Mouse (Mus musculus) liver, embryonic 15.5 days (tissue): ENCODE measurements around the gene Gm9837. TPM values are rescaled to one million over a fixed set of nuclear protein-coding genes. Genes with fewer than 3 reads are reported as not detected.
A peak's percentile ranks its signal among the peaks of the same experiment; 100 is the strongest.

ENCODE experiments used
- ATAC-seq: fragments of 200-750 bp; cut with Nextera tagmentation; 2 replicates; pipeline ENCODE4 v1.8.0; 2017; ENCODE audit warnings: moderate number of reproducible peaks, mild to moderate bottlenecking, moderate library complexity; ENCODE audit not compliant: insufficient read depth
- H3K27ac ChIP-seq: fragments of 300-500 bp; sonication (generic); replicated peaks from 2 replicates; pipeline ENCODE4 v1.5.1; 2015; ENCODE audit warnings: mild to moderate bottlenecking, inconsistent platforms
- H3K27me3 ChIP-seq: fragments of 300-500 bp; sonication (generic); 2 replicates; pipeline ENCODE4 v1.6.1; 2015; ENCODE audit warnings: mild to moderate bottlenecking, inconsistent platforms
- H3K36me3 ChIP-seq: fragments of 300-500 bp; sonication (generic); replicated peaks from 2 replicates; pipeline ENCODE4 v1.6.1; 2015; ENCODE audit warnings: moderate library complexity, mild to moderate bottlenecking, inconsistent platforms
- H3K4me1 ChIP-seq: fragments of 300-500 bp; sonication (generic); replicated peaks from 2 replicates; pipeline ENCODE4 v1.6.1; 2015; ENCODE audit warnings: inconsistent platforms
- H3K4me2 ChIP-seq: fragments of 300-500 bp; sonication (generic); 2 replicates; pipeline ENCODE4 v1.6.1; 2015; ENCODE audit warnings: moderate library complexity, mild to moderate bottlenecking, inconsistent platforms
- H3K4me3 ChIP-seq: fragments of 300-500 bp; sonication (generic); replicated peaks from 2 replicates; pipeline ENCODE4 v1.5.1; 2015; ENCODE audit warnings: mild to moderate bottlenecking, inconsistent platforms
- H3K9ac ChIP-seq: fragments of 300-500 bp; sonication (generic); 2 replicates; pipeline ENCODE4 v1.6.1; 2015; ENCODE audit warnings: moderate library complexity, mild to moderate bottlenecking, inconsistent platforms
- H3K9me3 ChIP-seq: fragments of 300-500 bp; sonication (generic); replicated peaks from 2 replicates; pipeline ENCODE4 v1.6.1; 2016; ENCODE audit warnings: inconsistent platforms
- WGBS: fragments of 180-500 bp; shearing (Covaris S2); methylation state at CpG from one replicate; pipeline ENCODE4 v1.1.7; 2015; ENCODE audit warnings: mixed read lengths; ENCODE audit not compliant: insufficient replicate concordance; 5-methylcytosine and 5-hydroxymethylcytosine counted together
- polyA plus RNA-seq: library from polyadenylated mRNA; unstranded; fragments of >200 nt; fragmentation: Nextera tagmentation; extraction: Ambion mirVana; gene quantifications from 2 replicates; pipeline ENCODE4 v1.2.1, GENCODE M21; 2015

Gene Gm9837
- polyA plus RNA-seq, 1 experiment from 2014 or later, result not detected

GRCm38 (mm10) chr11:53466231-53466971, 3.9 kb downstream of the Gm9837 start:
- WGBS, result 15% methylated on average over 40 of the region's 40 CpGs
- Histone ChIP-seq H3K9me3 (no peaks in the 10 kb centered on the region), H3K4me1 (peaks cover 31% of the 10 kb centered on the region), H3K9ac (no peak overlapping the region), H3K27ac (no peak overlapping the region), H3K4me2 (peak overlapping the region; percentile 35), H3K4me3 (peak overlapping the region; percentile 9; the same call in 1 of the 2 replicates), H3K36me3 (no peaks in the 10 kb centered on the region), H3K27me3 (peaks cover 89% of the 10 kb centered on the region)
- ATAC-seq, result peak; percentile 11; the same call in 1 of the 2 replicates

GRCm38 (mm10) chr11:53463551-53464424, 6.5 kb downstream of the Gm9837 start:
- Histone ChIP-seq H3K4me1 (peaks cover 29% of the 10 kb centered on the region), H3K27ac (no peak overlapping the region), H3K36me3 (no peaks in the 10 kb centered on the region), H3K27me3 (peaks cover 80% of the 10 kb centered on the region), H3K4me3 (peak overlapping the region; percentile 26; the same call in 1 of the 2 replicates), H3K4me2 (peak overlapping the region; percentile 57), H3K9ac (no peak overlapping the region), H3K9me3 (no peaks in the 10 kb centered on the region)
- WGBS, result 7% methylated on average over 55 of the region's 55 CpGs
- no peak for ATAC-seq

GRCm38 (mm10) chr11:53461727-53462126, 8.6 kb downstream of the Gm9837 start:
- ATAC-seq, result peak; percentile 22; the same call in 1 of the 2 replicates
- Histone ChIP-seq H3K4me3 (no peak overlapping the region), H3K27ac (no peak overlapping the region), H3K9ac (no peak overlapping the region), H3K4me1 (peaks cover 39% of the 10 kb centered on the region), H3K9me3 (no peaks in the 10 kb centered on the region), H3K4me2 (no peak overlapping the region), H3K27me3 (peaks cover 90% of the 10 kb centered on the region), H3K36me3 (no peaks in the 10 kb centered on the region)
- WGBS, result 7% methylated on average over 5 of the region's 5 CpGs

- Histone ChIP-seq H3K4me3 (no peak overlapping the region), H3K9ac (no peak overlapping the region), H3K36me3 (no peaks in the 10 kb centered on the region), H3K4me1 (peaks cover 34% of the 10 kb centered on the region), H3K27me3 (peaks cover 90% of the 10 kb centered on the region), H3K9me3 (no peaks in the 10 kb centered on the region), H3K27ac (no peak overlapping the region), H3K4me2 (no peak overlapping the region)
- WGBS, result 61% methylated on average over 3 of the region's 3 CpGs
- no peak for ATAC-seq
These were observed 10.1 kb downstream of the Gm9837 start for GRCm38 (mm10) chr11:53460192-53460591.

GRCm38 (mm10) chr11:53458996-53459395, 11.3 kb downstream of the Gm9837 start:
- H3K9me3 ChIP-seq, result no peaks in the 10 kb centered on the region
- H3K4me3 ChIP-seq, result no peak overlapping the region
- H3K9ac ChIP-seq, result no peak overlapping the region
- no peak overlapping the region for H3K4me2 ChIP-seq
- WGBS, result 49% methylated on average over 3 of the region's 3 CpGs
- H3K4me1 ChIP-seq, result peaks cover 33% of the 10 kb centered on the region
- H3K36me3 ChIP-seq, result no peaks in the 10 kb centered on the region
- no peak overlapping the region for H3K27ac ChIP-seq
- ATAC-seq, result no peak
- peaks cover 84% of the 10 kb centered on the region for H3K27me3 ChIP-seq

GRCm38 (mm10) chr11:53457372-53457954, 12.8 kb downstream of the Gm9837 start:
- H3K4me3 ChIP-seq, result peak overlapping the region; percentile 57
- ATAC-seq, result peak; percentile 49
- 9% methylated on average over 29 of the region's 29 CpGs for WGBS
- peaks cover 23% of the 10 kb centered on the region for H3K4me1 ChIP-seq
- peak overlapping the region; percentile 64 for H3K4me2 ChIP-seq
- H3K9ac ChIP-seq, result peak overlapping the region; percentile 37; the same call in 1 of the 2 replicates
- peak overlapping the region; percentile 61 for H3K27ac ChIP-seq
- no peaks in the 10 kb centered on the region for H3K36me3 ChIP-seq
- peaks cover 69% of the 10 kb centered on the region for H3K27me3 ChIP-seq
- no peaks in the 10 kb centered on the region for H3K9me3 ChIP-seq

GRCm38 (mm10) chr11:53456474-53457371, 13.6 kb downstream of the Gm9837 start, which contains the start of the genes Gm10447 and Shroom1:
Gene Gm10447 (minus strand): TSS chr11:53457110.
Gene Shroom1 (plus strand): TSS chr11:53457205.
- Histone ChIP-seq H3K36me3 (no peaks in the 10 kb centered on the region), H3K4me1 (peaks cover 18% of the 10 kb centered on the region), H3K9ac (peak within 1 kb of the TSS; percentile 37; the same call in 1 of the 2 replicates), H3K4me2 (peak within 1 kb of the TSS; percentile 64), H3K4me3 (peak within 1 kb of the TSS; percentile 57), H3K27me3 (peaks cover 62% of the 10 kb centered on the region), H3K27ac (peak within 1 kb of the TSS; percentile 61), H3K9me3 (no peaks in the 10 kb centered on the region)
- peak; percentile 78 for ATAC-seq
- WGBS, result 4% methylated on average over 42 of the region's 42 CpGs

- Histone ChIP-seq H3K4me3 (no peak overlapping the region), H3K27ac (no peak overlapping the region), H3K9me3 (no peaks in the 10 kb centered on the region), H3K4me2 (no peak overlapping the region), H3K9ac (no peak overlapping the region), H3K4me1 (peaks cover 22% of the 10 kb centered on the region), H3K36me3 (no peaks in the 10 kb centered on the region), H3K27me3 (peaks cover 55% of the 10 kb centered on the region)
- WGBS, result 63% methylated on average over 5 of the region's 5 CpGs
- no peak for ATAC-seq
These were observed 17.2 kb downstream of the Gm9837 start for GRCm38 (mm10) chr11:53453031-53453430.

GRCm38 (mm10) chr11:53452396-53452795, 17.9 kb downstream of the Gm9837 start:
- Histone ChIP-seq H3K9me3 (no peaks in the 10 kb centered on the region), H3K27ac (no peak overlapping the region), H3K27me3 (peaks cover 49% of the 10 kb centered on the region), H3K9ac (no peak overlapping the region), H3K36me3 (no peaks in the 10 kb centered on the region), H3K4me3 (no peak overlapping the region), H3K4me1 (peaks cover 16% of the 10 kb centered on the region), H3K4me2 (no peak overlapping the region)
- no peak for ATAC-seq
- WGBS, result 80% methylated on average over 9 of the region's 9 CpGs

- Histone ChIP-seq H3K4me1 (peaks cover 12% of the 10 kb centered on the region), H3K36me3 (no peaks in the 10 kb centered on the region), H3K27ac (no peak overlapping the region), H3K4me2 (no peak overlapping the region), H3K27me3 (peaks cover 39% of the 10 kb centered on the region), H3K9me3 (no peaks in the 10 kb centered on the region), H3K4me3 (no peak overlapping the region), H3K9ac (no peak overlapping the region)
- no peak for ATAC-seq
- WGBS, result 58% methylated on average over 2 of the region's 2 CpGs
These were observed 18.9 kb downstream of the Gm9837 start for GRCm38 (mm10) chr11:53451361-53451760.
